Mouse (Mus musculus) heart, postnatal 0 days (tissue): ENCODE measurements around the gene Cltc.

Source experiments
- CTCF ChIP-seq: IDR thresholded peaks from 2 replicates; pipeline ENCODE4 v1.5.1; 2016; ENCODE audit warnings: antibody characterized with exemption, control low read depth, low read depth
- EP300 ChIP-seq: IDR thresholded peaks from 2 replicates; pipeline ENCODE4 v1.6.1; 2016; ENCODE audit warnings: antibody characterized with exemption, low read depth

DNA sequence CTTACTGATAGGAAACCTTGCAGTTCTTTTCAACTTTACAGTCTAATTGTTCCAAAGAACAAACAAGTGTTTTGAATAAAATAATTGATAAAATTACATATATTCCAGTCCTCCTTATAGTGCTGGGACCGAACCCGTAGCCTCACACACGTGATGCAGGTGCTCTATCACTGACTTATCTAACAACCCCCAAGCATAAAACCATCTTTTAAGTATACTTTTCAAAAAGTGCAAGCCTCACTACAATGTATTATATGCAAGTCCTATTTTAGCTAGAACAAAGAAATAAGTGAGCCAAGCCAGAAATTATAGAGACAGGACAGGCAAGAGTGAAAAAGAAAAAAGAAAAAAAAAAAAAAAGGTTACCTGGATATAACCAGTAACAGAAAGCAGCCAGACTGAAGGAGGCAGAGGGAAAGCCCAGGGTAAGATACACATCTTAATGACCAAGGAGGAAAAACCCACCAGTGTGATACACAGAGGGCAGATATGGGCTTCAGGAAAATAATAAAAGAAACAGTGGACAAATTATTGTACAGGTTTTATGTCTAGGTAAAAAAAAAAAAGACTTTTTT lies 110.4 kb downstream of the Cltc start:
- TF ChIP-seq CTCF (no peak), EP300 (no peak)
